Mouse (Mus musculus): ENCODE measurements around the gene Pcsk2. TPM values are rescaled to one million over a fixed set of nuclear protein-coding genes. Genes with fewer than 3 reads are reported as not detected.

The Pcsk2 gene
- polyA plus RNA-seq, 1 experiment from 2014 or later = not detected

GRCm38 (mm10) chr2:143776448-143776847, 230.5 kb downstream of the Pcsk2 start:
- no peak overlapping the region for H3K4me2 ChIP-seq (ENCODE audit: low read depth, low read length)
- H3K27ac ChIP-seq (ENCODE audit: low read depth) = no peak overlapping the region
- no peaks in the 10 kb centered on the region for H3K9me3 ChIP-seq (ENCODE audit: low read length)
- H3K4me1 ChIP-seq (ENCODE audit: insufficient read depth) = no peaks in the 10 kb centered on the region
- ATAC-seq (no peak), DNase-seq (no peak)
- no peak overlapping the region for H3K9ac ChIP-seq (replicated peaks)
- H3K4me3 ChIP-seq (ENCODE audit: low read depth, low read length) = no peak overlapping the region
- TF ChIP-seq EP300 (IDR thresholded peaks at IDR 0.05; ENCODE audit: low read depth) (no peak), CTCF (IDR thresholded peaks at IDR 0.05; ENCODE audit: low read depth) (peak; percentile 54)
- H3K36me3 ChIP-seq (replicated peaks; ENCODE audit: insufficient read depth, low read length) = no peaks in the 10 kb centered on the region
- H3K27me3 ChIP-seq (ENCODE audit: insufficient read depth, low read length) = no peaks in the 10 kb centered on the region
- 15% methylated on average over 4 of the region's 4 CpGs for WGBS (ENCODE audit: insufficient replicate concordance)

DNA sequence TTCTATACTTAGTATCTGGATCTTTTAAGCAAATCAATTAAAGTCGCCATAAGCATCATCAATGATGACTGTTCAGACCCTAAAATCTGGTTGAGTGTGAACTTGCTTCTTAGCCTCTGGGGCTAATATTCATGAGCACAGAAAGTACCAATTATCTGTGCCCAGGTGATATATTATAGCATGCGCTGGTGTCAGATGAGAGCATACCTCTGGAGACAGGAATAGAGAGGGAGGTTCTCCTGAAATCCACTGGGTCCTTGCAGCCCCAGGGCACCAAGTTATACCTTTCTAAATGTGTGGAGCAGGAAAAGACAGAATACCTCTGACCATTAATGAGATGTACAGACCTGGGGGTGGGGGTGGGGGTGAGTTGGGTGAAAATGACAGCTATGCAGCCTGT, 234.4 kb downstream of the Pcsk2 start:
- ATAC-seq = no peak
- no peaks in the 10 kb centered on the region for H3K4me1 ChIP-seq (ENCODE audit: insufficient read depth)
- H3K27ac ChIP-seq (ENCODE audit: low read depth) = no peak overlapping the region
- H3K9me3 ChIP-seq (ENCODE audit: low read length) = no peaks in the 10 kb centered on the region
- no peak for DNase-seq
- WGBS (ENCODE audit: insufficient replicate concordance) = 69% methylated on average over 2 of the region's 2 CpGs
- H3K27me3 ChIP-seq (ENCODE audit: insufficient read depth, low read length) = no peaks in the 10 kb centered on the region
- no peak overlapping the region for H3K9ac ChIP-seq (replicated peaks)
- no peaks in the 10 kb centered on the region for H3K36me3 ChIP-seq (replicated peaks; ENCODE audit: insufficient read depth, low read length)
- no peak overlapping the region for H3K4me3 ChIP-seq (ENCODE audit: low read depth, low read length)
- H3K4me2 ChIP-seq (ENCODE audit: low read depth, low read length) = no peak overlapping the region
- TF ChIP-seq EP300 (IDR thresholded peaks at IDR 0.05; ENCODE audit: low read depth) = no peak
- no peak for TF ChIP-seq CTCF (IDR thresholded peaks at IDR 0.05; ENCODE audit: low read depth)

GRCm38 (mm10) chr2:143789911-143790310, 244.0 kb downstream of the Pcsk2 start:
- no peaks in the 10 kb centered on the region for H3K36me3 ChIP-seq (replicated peaks; ENCODE audit: insufficient read depth, low read length)
- DNase-seq (no peak), ATAC-seq (no peak)
- H3K9me3 ChIP-seq (ENCODE audit: low read length) = no peaks in the 10 kb centered on the region
- 69% methylated on average over 5 of the region's 5 CpGs for WGBS (ENCODE audit: insufficient replicate concordance)
- H3K27ac ChIP-seq (ENCODE audit: low read depth) = no peak overlapping the region
- TF ChIP-seq EP300 (IDR thresholded peaks at IDR 0.05; ENCODE audit: low read depth) = no peak
- TF ChIP-seq CTCF (IDR thresholded peaks at IDR 0.05; ENCODE audit: low read depth) = no peak
- H3K4me3 ChIP-seq (ENCODE audit: low read depth, low read length) = no peak overlapping the region
- H3K27me3 ChIP-seq (ENCODE audit: insufficient read depth, low read length) = no peaks in the 10 kb centered on the region
- H3K4me1 ChIP-seq (ENCODE audit: insufficient read depth) = no peaks in the 10 kb centered on the region
- no peak overlapping the region for H3K4me2 ChIP-seq (ENCODE audit: low read depth, low read length)
- no peak overlapping the region for H3K9ac ChIP-seq (replicated peaks)

GRCm38 (mm10) chr2:143795858-143796257, 249.9 kb downstream of the Pcsk2 start:
- TF ChIP-seq EP300 (IDR thresholded peaks at IDR 0.05; ENCODE audit: low read depth) = no peak
- TF ChIP-seq CTCF (IDR thresholded peaks at IDR 0.05; ENCODE audit: low read depth) = no peak
- ATAC-seq (no peak), DNase-seq (no peak)

GRCm38 (mm10) chr2:143796335-143797013, 250.5 kb downstream of the Pcsk2 start:
- no peaks in the 10 kb centered on the region for H3K36me3 ChIP-seq (replicated peaks; ENCODE audit: insufficient read depth, low read length)
- no peak overlapping the region for H3K27ac ChIP-seq (ENCODE audit: low read depth)
- H3K4me1 ChIP-seq (ENCODE audit: insufficient read depth) = no peaks in the 10 kb centered on the region
- no peak overlapping the region for H3K9ac ChIP-seq (replicated peaks)
- WGBS (ENCODE audit: insufficient replicate concordance) = 65% methylated on average over 4 of the region's 4 CpGs
- no peaks in the 10 kb centered on the region for H3K27me3 ChIP-seq (ENCODE audit: insufficient read depth, low read length)
- DNase-seq (no peak), ATAC-seq (no peak)
- TF ChIP-seq CTCF (IDR thresholded peaks at IDR 0.05; ENCODE audit: low read depth) = no peak
- TF ChIP-seq EP300 (IDR thresholded peaks at IDR 0.05; ENCODE audit: low read depth) = no peak
- H3K4me3 ChIP-seq (ENCODE audit: low read depth, low read length) = no peak overlapping the region
- no peak overlapping the region for H3K4me2 ChIP-seq (ENCODE audit: low read depth, low read length)
- no peaks in the 10 kb centered on the region for H3K9me3 ChIP-seq (ENCODE audit: low read length)

More at GRCm38 (mm10) chr2:143795858-143796257, 249.9 kb downstream of the Pcsk2 start:
- 78% methylated on average over 4 of the region's 4 CpGs for WGBS (ENCODE audit: insufficient replicate concordance)
- H3K4me2 ChIP-seq (ENCODE audit: low read depth, low read length) = no peak overlapping the region
- H3K4me1 ChIP-seq (ENCODE audit: insufficient read depth) = no peaks in the 10 kb centered on the region
- no peak overlapping the region for H3K9ac ChIP-seq (replicated peaks)
- no peak overlapping the region for H3K27ac ChIP-seq (ENCODE audit: low read depth)
- no peak overlapping the region for H3K4me3 ChIP-seq (ENCODE audit: low read depth, low read length)
- H3K27me3 ChIP-seq (ENCODE audit: insufficient read depth, low read length) = no peaks in the 10 kb centered on the region
- H3K9me3 ChIP-seq (ENCODE audit: low read length) = no peaks in the 10 kb centered on the region
- H3K36me3 ChIP-seq (replicated peaks; ENCODE audit: insufficient read depth, low read length) = no peaks in the 10 kb centered on the region

- TF ChIP-seq EP300 (IDR thresholded peaks at IDR 0.05; ENCODE audit: low read depth) = no peak
- TF ChIP-seq CTCF (IDR thresholded peaks at IDR 0.05; ENCODE audit: low read depth) = no peak
- ATAC-seq (no peak), DNase-seq (no peak)
- no peak overlapping the region for H3K4me2 ChIP-seq (ENCODE audit: low read depth, low read length)
- no peak overlapping the region for H3K9ac ChIP-seq (replicated peaks)
- H3K27me3 ChIP-seq (ENCODE audit: insufficient read depth, low read length) = no peaks in the 10 kb centered on the region
- WGBS (ENCODE audit: insufficient replicate concordance) = 70% methylated on average over 5 of the region's 5 CpGs
- no peak overlapping the region for H3K27ac ChIP-seq (ENCODE audit: low read depth)
- no peak overlapping the region for H3K4me3 ChIP-seq (ENCODE audit: low read depth, low read length)
- H3K4me1 ChIP-seq (ENCODE audit: insufficient read depth) = no peaks in the 10 kb centered on the region
- no peaks in the 10 kb centered on the region for H3K9me3 ChIP-seq (ENCODE audit: low read length)
- H3K36me3 ChIP-seq (replicated peaks; ENCODE audit: insufficient read depth, low read length) = no peaks in the 10 kb centered on the region
Observed at GRCm38 (mm10) chr2:143801097-143801496, 255.1 kb downstream of the Pcsk2 start.
